Mouse (Mus musculus) heart, adult 11 months (tissue): ENCODE measurements around the gene Zfp558.
"Not testable (repeated sequence)": the region's sequence is repeated elsewhere in the genome, so short reads cannot be mapped to it uniquely, and the experiment has no call there.

Experiments
- DNase-seq: peaks from one replicate; pipeline ENCODE4 v3.0.0; 2022

Gene Zfp558

DNA sequence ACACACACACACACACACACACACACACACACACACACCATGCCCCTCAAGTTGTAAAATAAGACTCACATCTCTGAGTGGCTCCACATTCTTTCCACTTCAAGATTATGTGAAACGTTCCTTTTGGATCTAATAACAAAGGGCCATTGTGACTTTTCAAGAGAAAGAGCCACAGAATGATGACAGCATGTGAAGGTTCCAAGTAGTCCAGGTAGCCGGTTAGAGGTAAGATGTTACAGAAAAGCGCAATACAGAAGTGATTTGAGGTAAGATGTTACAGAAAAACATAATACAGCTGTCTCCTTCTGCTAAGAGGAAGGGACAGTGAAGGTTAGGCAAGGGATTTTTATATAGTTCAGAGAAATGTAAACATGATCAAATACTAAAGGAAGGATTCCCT lies at the start of gene Zfp558, which contains the start of gene Mbd3l1:
Gene Zfp558 (minus strand): TSS at position 101 of the 400 bp plus-strand sequence.
Gene Mbd3l1 (plus strand): TSS at position 192 of the 400 bp plus-strand sequence.
- DNase-seq = no peak

DNA sequence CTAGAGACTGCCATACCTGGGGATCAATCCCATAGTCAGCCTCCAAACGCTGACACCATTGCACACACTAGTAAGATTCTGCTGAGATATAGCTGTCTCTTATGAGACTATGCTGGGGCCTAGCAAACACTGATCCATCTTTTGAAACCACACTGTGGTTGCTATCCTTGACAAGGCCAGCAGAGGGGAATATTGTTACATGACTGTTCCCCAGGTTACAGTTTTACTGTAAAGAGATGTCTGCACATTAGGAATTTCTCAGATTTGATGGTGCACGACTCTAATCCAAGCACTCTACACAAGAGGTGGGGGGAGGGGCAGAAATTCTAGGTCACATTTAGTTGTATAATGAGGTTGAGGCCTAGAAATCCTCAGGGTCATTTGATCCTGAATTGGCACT lies 30.0 kb upstream of the Zfp558 start:
- DNase-seq = no peak

DNA sequence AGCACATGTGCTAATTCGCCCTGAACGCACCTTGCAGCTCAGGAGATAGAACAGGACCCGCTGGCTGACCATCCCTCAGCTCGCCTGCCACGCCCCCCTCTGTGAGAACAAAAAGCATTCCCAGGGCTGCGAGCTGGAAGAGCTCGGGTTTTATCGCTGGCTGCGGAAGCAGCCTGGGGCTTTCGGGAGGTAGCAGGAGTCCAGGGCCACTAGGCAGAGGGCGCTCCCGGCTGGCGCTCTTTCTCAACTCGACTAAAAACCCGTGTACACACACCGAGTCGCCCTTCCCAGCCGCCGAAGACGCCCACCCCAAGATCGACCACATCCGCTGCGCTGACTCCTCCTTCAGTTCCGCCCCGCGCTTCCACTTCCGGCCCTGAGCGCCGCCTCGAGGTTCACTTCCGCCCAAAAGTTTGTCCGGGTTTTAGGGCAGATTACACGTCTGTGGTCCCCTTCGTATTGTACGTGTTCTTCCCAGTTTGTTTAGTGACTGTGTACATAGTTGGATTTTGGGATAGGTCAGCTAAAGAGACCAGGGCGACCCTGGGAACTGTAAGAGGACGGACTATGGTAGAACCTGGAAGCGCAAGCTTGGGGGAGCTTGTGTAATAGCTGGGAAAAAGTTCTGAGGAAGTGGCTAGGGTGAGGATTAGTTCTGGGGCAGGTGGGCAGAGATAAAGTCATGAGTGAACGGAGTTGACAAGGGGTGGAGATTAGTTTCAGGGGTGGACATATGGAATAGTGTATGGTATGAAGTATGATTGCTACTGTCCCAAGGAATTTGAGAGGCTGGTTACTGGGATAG lies 4.5 kb downstream of the Zfp558 start:
- peak; percentile 97 for DNase-seq

DNA sequence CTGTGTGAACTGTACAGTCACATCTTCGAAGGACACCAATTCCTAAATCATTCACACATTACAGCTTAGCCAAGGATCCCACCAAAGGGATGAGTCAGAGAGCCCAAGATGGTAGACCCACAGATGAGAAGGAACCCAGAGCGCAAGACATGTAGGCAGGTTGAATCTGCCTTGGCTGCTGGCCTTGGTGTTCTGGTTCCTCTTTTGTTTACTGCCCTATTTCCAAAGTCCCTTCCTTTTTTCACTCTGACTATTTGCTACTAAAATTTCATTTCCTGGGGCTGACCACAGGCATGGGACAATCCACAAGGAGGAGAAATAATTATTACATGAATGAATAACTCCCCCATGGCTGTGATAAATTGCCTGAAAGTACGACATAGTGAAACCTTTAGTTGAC lies 10.1 kb downstream of the Zfp558 start:
- DNase-seq = peak; percentile 83

DNA sequence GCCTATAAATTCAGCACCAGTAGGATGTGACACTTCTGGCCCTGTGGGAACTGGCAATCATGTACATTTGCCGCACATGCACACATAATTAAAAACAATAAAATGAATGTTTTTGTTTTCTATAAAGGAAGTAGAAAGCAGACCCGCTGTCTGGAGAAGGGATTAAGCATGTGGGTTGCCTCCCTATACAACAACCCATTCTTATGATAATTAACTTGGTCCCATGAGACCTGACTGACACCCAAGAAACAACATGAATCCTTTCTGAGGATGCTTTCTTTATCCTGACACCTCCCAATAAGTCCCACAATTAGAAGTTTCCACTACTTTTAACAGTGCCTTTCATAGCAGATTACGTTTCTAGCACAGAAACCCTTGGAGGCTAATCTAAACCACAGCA lies 10.7 kb downstream of the Zfp558 start:
- no peak for DNase-seq

DNA sequence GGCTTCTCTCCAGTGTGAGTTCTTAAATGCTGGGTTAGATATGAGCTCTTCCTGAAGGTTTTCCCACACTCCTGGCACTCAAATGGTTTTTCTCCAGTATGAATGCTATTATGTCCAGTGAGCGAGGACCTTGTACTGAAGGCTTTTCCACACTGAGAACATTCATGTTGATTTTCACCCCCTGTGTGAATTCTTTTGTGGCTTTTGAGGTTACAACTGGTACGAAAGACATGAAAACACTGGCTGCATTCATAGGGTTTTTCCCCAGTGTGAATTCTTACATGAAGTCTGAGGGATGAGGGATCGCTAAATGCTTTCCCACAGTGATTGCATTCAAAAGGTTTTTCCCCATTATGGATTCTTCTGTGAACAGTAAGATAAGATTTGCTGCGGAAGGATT lies 21.5 kb downstream of the Zfp558 start:
- DNase-seq = no peak

DNA sequence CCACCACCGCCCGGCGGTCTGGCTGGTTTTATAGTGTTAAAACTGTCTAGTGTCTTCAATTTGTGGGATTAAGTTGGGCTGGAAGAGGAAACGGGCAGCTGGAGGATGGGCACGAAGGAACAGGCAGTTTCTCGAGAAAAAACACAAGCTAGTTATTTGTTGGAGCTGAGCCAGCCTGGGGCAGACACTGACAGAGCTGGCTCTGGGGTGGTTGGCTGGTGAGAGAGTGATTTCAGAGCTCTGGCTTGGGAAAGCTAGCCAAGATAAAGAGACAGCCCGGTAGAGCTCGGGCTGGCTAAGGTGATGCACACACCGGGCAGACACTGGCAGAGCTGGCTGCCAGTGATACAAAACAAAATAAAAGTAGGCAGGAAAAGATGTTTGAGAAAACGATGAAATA lies 46.4 kb downstream of the Zfp558 start:
- DNase-seq = peak; percentile 88

DNA sequence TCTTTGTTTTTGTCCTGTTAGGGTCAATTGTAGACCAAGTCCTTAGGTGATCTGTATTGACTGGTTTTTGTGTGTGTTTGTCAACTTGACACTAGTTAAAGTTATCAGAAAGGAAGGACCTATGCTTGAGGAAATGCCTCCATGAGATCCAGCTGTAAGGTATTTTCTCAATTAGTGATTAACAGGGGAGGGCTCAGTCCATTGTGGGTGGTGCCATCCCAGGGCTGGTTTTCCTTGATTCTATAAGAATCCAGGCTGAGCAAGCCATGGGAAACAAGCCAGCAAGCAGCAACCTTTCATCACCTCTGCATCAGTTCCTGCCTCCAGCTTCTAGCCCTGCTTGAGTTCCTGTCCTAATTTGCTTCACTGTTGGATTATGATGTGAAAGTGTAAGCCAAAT lies 47.7 kb downstream of the Zfp558 start, which contains the start of gene Mbd3l2:
Gene Mbd3l2 (plus strand): TSS at position 301 of the 400 bp plus-strand sequence.
- DNase-seq = no peak

DNA sequence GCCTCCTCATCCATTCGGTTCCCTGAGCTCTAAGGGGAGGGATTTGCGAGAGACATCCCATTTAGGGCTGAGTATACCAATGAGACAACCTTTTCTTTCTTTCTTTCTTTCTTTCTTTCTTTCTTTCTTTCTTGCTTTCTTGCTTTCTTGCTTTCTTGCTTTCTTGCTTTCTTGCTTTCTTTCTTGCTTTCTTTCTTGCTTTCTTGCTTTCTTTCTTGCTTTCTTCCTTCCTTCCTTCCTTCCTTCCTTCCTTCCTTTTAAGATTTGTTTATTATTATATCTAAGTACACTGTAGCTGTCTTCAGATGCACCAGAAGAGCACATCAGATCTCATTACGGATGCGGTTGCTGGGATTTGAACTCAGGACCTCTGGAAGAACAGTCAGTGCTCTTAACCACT lies 65.7 kb downstream of the Zfp558 start:
- not testable (repeated sequence) for DNase-seq
